Mouse (Mus musculus): ENCODE results near the gene Zfp704.

- no peak for TF ChIP-seq CTCF (IDR thresholded peaks at IDR 0.05; ENCODE audit: insufficient read depth, low read length)
- TF ChIP-seq POLR2A (IDR thresholded peaks at IDR 0.05; ENCODE audit: borderline replicate concordance, extremely low read depth, low read depth, low read length) = no peak
Observed at GRCm38 (mm10) chr3:9405341-9405740, 204.5 kb downstream of the Zfp704 start.
